Mouse (Mus musculus) megakaryocyte, adult 5-6 weeks (primary cell): ENCODE data around the gene Trap1. TPM values are rescaled to one million over a fixed set of nuclear protein-coding genes. Genes with fewer than 3 reads are reported as not detected.
"Not testable (repeated sequence)": the region's sequence is repeated elsewhere in the genome, so short reads cannot be mapped to it uniquely, and the experiment has no call there.

Experiments used
- ATAC-seq: 2 replicates; pipeline ENCODE4 v1.8.0; 2016; ENCODE audit warnings: mild to moderate bottlenecking, inconsistent platforms; ENCODE audit not compliant: poor library complexity, severe bottlenecking
- total RNA-seq, 2 experiments: library from RNA; stranded (forward) in 1 of 2; stranded (reverse) in 1 of 2; fragments of 153-499, 151-499 nt in 1 of 2; fragments of 221-1000, 200-1000 nt in 1 of 2; gene quantifications; 2 replicates each; pipeline versions ENCODE4 v1.2.3 to v1.2.4; 2015 to 2017

The Trap1 gene
- total RNA-seq, 2 experiments from 2014 or later, result 25.5 to 50.7 TPM

DNA sequence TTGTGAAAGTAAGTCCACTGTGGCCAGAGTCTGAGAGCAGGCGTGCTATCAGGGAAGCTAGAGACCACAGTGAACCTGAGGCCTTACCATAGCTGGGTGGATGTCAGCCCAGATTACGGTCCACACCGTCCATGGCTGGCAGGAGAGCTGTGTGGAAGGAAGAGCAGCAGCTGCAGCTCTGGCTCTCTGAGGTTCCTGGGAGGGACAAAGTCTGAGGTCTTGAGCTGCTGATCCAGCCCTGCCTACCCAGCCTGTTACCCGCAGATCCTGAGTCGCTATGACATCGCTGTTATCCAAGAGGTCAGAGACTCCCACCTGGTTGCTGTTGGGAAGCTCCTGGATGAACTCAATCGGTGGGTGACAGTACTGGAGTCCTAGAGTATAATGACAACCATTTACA is 39.9 kb downstream of the Trap1 start:
- no peak for ATAC-seq

DNA sequence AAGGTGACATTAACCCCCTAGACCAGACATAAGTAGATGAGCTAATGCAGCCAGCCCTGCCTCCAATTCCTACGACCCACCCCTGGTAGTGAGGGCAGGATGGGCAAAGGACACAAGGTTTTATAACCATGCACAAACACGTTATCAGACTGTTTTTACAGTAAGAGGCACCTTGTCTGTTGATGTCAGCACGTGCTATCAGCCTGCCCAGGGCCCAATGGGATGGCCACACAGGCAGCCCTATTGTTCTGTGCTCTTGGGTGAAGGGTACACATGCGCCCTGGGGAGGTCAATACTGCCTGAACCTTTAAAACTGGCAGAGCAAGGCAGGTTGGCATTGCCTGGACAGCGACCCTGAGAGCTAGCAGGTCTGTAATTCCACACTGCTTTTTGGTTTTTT is 40.8 kb downstream of the Trap1 start, which contains the start of gene Dnase1:
Gene Dnase1 (plus strand): TSS at position 136 of the 400 bp plus-strand sequence.
- no peak for ATAC-seq

DNA sequence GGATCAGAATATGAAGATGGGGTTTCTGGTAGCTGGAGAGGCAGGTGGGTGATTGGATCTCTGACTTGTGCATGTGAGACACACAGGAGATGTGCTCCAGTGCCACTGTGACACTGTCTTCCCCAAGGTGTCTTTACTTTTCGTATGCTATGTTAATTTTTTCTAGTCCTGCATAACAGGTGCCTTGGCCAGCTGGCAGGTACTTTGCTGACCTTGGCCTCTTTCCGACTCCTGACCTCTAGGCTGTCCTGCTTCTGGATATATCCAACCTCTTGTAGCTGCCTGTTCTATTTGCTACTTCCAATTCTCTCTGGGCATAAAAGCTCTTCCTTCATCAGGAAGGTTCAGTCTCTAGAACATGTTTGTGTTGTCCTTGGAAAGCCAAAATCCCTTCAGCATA is 42.1 kb downstream of the Trap1 start:
- ATAC-seq, result no peak

GRCm38 (mm10) chr16:4034476-4034875 is 43.2 kb downstream of the Trap1 start:
- no peak for ATAC-seq

DNA sequence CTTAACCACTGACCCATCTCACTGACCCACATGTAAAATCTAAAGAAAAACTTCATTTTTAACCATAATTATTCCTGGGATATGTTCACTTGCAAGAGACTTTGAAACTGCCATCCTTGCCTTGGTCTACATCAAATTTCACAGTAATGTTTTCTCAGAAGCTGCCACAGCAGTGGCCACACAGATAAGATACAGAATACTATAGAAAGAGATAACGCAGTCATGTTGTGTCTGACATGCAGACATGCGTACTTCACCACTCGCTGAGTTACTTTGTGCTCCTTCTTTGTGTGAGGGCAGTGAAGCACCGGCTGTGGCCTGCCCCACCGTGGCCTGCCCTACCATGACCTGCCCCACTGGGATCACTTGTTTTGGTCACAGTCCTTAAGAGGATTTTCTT is 43.7 kb downstream of the Trap1 start:
- ATAC-seq, result no peak

- ATAC-seq, result peak; percentile 67
These were observed 45.3 kb downstream of the Trap1 start for GRCm38 (mm10) chr16:4032341-4032748.

DNA sequence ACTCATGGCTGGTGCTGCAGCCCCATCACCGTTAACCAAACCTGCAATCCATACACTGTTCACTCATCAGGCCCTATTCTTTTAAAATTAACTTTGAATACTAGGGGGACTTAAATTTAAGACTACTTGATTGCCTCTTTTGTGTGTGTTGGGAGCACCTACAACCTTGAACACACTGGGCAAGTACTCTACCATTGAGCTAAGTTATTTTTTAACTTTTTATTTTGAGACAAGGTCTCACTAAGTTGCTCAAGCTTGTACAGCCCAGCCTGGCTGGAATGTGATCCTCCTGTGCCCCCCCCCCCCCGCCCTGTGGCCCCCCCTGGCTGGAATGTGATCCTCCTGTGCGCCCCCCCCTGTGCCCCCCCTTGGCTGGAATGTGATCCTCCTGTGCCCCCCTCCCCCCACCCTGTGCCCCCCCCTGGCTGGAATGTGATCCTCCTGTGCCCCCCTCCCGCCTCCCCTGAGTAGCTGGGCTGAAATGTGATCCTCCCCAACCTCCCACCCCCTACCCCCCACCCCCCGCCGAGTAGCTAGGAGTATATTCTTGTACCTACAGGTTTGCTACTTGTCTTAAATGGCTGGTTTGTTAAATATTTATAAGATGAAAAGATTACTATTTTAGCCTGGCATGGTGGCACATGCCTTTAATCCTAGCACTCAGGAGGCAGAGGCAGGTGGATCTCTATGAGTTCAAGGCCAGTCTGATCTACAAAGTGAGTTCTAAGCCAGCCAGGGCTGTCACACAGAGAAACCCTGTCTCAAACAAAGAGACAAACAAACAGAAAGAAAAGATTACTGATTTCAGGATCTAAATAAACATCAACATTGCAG is 46.0 kb downstream of the Trap1 start:
- ATAC-seq, result no peak

GRCm38 (mm10) chr16:4030501-4030900 is 47.1 kb downstream of the Trap1 start:
- ATAC-seq, result no peak

DNA sequence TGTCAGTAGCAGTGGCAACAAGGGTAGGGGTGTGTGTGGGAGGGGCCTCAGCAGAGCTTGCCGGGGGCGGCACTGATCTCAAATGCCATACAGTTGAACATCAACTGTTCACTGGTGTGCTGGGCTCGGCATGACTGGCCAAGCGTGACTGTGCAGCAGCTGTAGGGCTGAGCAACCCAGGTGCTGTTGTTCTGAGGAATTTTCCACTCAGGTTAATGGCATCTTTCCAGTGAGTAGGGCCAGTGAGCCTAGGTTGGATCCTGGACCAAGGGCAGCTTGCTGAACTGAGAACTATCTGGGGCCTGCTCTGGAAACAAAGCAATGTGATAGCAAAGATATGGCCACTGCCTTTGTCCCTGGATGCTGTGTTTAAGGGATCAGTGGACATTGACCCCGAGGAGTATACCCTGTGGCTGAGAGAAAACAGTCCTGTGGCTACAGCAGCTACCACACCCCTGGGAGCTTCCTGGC is 48.2 kb downstream of the Trap1 start:
- no peak for ATAC-seq

DNA sequence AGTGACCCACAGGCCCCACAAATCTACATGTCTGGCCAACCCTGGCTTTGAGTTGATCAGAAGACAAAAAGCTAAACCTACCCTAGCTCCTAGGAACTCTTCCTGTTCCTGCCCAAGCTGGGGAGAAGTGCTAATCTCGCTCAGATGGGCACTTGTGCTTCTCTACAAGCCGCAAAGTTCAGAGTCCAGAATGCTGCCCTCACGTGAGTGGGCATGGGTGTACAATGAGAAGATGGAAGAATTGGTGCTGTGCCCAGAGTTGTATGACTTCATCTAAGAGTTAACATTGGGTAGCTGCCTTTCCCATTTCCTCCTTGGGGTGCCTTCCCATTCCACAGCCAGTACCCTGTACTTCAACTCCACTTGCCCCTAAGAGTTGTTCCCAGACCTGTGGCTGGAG is 50.4 kb downstream of the Trap1 start:
- no peak for ATAC-seq

GRCm38 (mm10) chr16:4026672-4027071 is 51.0 kb downstream of the Trap1 start:
- no peak for ATAC-seq

DNA sequence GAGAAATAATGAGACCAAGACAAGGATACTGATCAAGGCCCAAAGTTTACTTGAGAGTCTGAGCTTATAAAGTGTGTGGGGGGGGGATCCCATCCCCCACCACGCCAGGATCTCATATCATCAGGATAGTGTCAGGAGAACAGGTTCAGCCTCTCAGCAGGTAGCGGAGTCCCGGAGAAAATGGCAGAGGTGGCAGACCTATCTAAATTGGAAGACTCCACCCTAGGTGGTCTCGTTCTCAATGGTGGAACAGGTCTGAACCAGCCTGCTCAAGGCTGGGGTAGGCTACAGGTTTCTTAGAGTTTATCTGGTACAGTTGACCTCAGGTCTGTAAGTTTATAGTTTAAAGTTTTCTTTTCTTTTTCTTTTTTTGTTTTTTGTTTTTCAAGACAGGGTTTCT is 54.9 kb downstream of the Trap1 start:
- no peak for ATAC-seq

GRCm38 (mm10) chr16:4021241-4021640 is 56.4 kb downstream of the Trap1 start:
- ATAC-seq, result no peak

- not testable (repeated sequence) for ATAC-seq
These were observed 60.2 kb downstream of the Trap1 start for GRCm38 (mm10) chr16:4017466-4017865.

GRCm38 (mm10) chr16:4016786-4017185 is 60.8 kb downstream of the Trap1 start:
- not testable (repeated sequence) for ATAC-seq

- no peak for ATAC-seq
These were observed 63.5 kb downstream of the Trap1 start for GRCm38 (mm10) chr16:4014040-4014668.

DNA sequence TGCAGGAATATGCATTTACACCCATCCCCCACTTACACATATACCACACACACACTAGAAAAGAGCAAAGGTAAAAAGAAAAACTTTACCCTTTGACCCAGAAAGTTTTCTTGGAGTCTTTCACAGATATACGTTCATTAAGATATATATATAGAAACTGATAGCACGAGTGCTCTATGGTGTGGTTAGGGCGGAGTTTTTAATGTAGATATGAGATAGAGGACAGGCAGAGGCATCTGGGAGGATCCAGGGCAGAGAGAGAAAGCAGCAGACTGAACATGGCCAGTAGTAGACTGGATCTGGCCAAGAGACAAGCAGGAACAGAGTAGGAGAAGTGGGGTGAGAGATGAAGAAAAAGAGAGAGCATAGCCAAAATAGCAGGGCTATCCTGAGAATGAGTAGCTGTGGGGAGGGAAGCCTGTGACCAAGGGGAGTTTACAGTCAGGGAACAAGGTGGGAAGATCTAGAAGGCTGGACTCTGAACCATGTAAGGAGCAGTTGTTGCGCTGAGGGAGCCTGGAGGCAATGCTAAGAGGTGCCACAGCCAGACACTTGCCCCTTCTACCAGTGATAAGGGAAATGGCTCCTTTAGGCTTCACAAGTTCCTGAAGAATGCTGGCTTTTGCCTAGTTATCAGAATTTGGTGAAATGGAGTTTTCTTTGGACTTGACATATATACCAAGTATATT is 64.6 kb downstream of the Trap1 start:
- ATAC-seq, result no peak

DNA sequence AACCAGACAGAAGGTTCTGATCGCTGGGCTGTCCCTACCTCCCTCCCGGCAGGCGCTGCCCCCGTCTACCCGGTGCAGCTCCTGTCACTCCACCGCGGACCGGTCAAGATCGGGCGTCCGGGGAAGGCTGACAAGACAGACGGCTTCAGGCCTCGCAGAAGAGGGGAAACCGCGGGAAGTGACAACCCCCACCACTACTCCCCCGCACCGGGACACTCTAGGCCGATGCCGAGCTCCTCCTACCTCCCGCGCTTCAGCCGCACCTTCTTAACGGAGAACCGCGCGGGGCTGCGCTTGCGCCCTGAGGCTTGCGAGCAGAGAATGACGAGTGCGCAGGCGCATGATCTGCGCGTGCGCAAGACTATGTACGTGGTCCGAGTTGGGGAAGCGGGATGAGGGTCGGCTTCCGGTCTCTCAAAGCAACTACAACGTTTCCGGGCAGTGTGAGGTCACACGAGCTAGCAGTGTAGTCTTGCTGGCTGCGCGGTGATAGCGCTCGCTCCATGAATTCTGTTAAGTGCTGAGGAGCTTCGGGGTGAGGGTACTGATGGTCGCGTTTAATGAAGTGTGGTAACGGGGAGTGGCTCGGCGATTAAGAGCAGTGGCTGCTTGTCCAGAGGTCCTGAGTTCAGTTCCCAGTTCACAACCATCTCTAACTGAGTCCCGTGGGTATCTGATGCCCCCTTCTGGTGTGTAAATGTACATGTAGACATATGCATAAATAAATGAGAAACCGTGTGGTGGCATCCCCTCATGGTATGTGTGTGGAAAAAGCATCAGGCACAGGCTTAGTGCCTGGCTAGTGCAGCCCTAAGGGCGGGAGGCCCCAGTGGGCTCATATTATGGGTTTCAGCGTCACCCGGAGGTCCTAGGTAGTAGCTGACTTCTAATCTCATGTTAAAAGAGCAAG is 73.9 kb downstream of the Trap1 start, which contains the start of gene Slx4:
Gene Slx4 (minus strand): TSS at position 282 of the 910 bp plus-strand sequence.
- peak; percentile 93 for ATAC-seq
